Mouse (Mus musculus): ENCODE results near the gene Sspo.

- TF ChIP-seq CTCF (conservative IDR thresholded peaks at IDR 0.05; ENCODE audit: low read length), result no peak
- TF ChIP-seq NANOG (IDR thresholded peaks at IDR 0.05; ENCODE audit: borderline replicate concordance, low read length), result no peak
- no peak for TF ChIP-seq POU5F1 (IDR thresholded peaks at IDR 0.05; ENCODE audit: borderline replicate concordance, low read length)
Observed at GRCm38 (mm10) chr6:48537105-48537954, 89.3 kb downstream of the Sspo start, which contains the start of gene Atp6v0e2.

Measured in E14TG2a.4 (cell line).